Mouse (Mus musculus) liver, adult 2 months (tissue): ENCODE measurements around the gene Cplane1.

Experiments
- CTCF ChIP-seq: fragments of 200-500 bp; IDR thresholded peaks from 2 replicates; pipeline ENCODE4 v1.5.1; 2011; ENCODE audit warnings: low read depth, low read length, control low read depth
- POLR2A ChIP-seq: fragments of 200-500 bp; IDR thresholded peaks from 2 replicates; pipeline ENCODE4 v1.6.1; 2011; ENCODE audit warnings: low read length, control low read depth; ENCODE audit not compliant: insufficient read depth; ENCODE audit errors: extremely low read depth

DNA sequence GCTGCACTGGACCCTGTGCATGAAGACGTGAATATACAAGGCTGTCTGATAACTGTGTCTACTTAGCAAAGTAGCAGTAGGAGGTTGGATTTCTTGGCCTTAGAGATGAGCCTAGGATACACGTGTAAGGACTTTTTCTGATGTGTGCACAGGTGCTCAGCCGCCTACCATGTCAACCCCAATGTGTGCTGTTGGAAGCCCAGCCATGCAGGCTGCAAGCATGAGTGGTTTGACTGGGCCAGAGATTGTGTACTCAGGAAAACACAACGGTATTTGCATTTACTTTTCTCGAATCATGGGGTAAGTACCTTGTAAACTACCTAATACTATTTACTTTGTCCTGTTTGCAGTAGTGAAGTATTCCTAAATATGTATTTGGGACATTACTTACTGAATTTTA lies 33.3 kb upstream of the Cplane1 start:
- TF ChIP-seq CTCF (no peak), POLR2A (no peak)
